Mouse (Mus musculus): Measurements from ENCODE around the gene Hacd1. TPM values are rescaled to one million over a fixed set of nuclear protein-coding genes. Genes with fewer than 3 reads are reported as not detected.

Hacd1 gene
- polyA plus RNA-seq, 1 experiment from 2014 or later: 97.6 TPM

- ATAC-seq (ENCODE audit: low FRiP score) (no peak), DNase-seq (ENCODE audit: low spot score) (no peak)
- Histone ChIP-seq H3K9me3 (ENCODE audit: control insufficient read depth, low read length) (no peaks in the 10 kb centered on the region), H3K27me3 (ENCODE audit: control insufficient read depth, insufficient read depth, low read length) (no peaks in the 10 kb centered on the region), H3K9ac (no peak overlapping the region), H3K4me3 (replicated peaks; ENCODE audit: low read length) (no peak overlapping the region), H3K4me2 (replicated peaks) (no peak overlapping the region), H3K36me3 (replicated peaks; ENCODE audit: control insufficient read depth, insufficient read depth) (no peaks in the 10 kb centered on the region), H3K27ac (no peak overlapping the region), H3K4me1 (replicated peaks; ENCODE audit: control insufficient read depth, insufficient read depth, low read length) (no peaks in the 10 kb centered on the region)
Measured at GRCm38 (mm10) chr2:13888568-13888967, 167.4 kb downstream of the Hacd1 start.

DNA sequence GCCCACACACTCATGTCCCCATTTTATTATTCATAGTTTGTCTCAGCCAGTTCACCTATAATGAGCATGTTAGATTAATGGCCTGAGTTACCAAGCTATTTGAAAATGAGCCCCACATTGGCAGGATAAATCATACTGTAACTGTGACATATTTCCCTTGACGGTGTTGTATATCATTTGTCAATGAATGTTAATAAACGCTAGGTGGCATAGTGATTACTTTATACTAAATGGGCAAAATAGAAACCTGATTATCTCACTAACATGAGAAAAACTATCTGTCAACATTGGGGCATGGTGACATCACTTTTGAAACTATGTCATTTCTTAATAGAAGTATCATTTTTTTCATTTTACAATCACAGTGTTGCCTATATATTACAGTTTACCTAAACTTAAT, 198.5 kb downstream of the Hacd1 start:
- Histone ChIP-seq H3K9ac (no peak overlapping the region), H3K4me3 (replicated peaks; ENCODE audit: low read length) (no peak overlapping the region), H3K4me1 (replicated peaks; ENCODE audit: control insufficient read depth, insufficient read depth, low read length) (no peaks in the 10 kb centered on the region), H3K36me3 (replicated peaks; ENCODE audit: control insufficient read depth, insufficient read depth) (no peaks in the 10 kb centered on the region), H3K27me3 (ENCODE audit: control insufficient read depth, insufficient read depth, low read length) (no peaks in the 10 kb centered on the region), H3K27ac (no peak overlapping the region), H3K4me2 (replicated peaks) (no peak overlapping the region), H3K9me3 (ENCODE audit: control insufficient read depth, low read length) (no peaks in the 10 kb centered on the region)
- DNase-seq (ENCODE audit: low spot score): no peak
- ATAC-seq (ENCODE audit: low FRiP score): no peak
- WGBS: 58% methylated on average over 2 of the region's 2 CpGs

GRCm38 (mm10) chr2:13855510-13855909, 200.4 kb downstream of the Hacd1 start:
- DNase-seq (ENCODE audit: low spot score) (no peak), ATAC-seq (ENCODE audit: low FRiP score) (no peak)
- no peaks in the 10 kb centered on the region for H3K27me3 ChIP-seq (ENCODE audit: control insufficient read depth, insufficient read depth, low read length)
- peaks cover 4% of the 10 kb centered on the region; the same call in 1 of the 2 replicates for H3K9me3 ChIP-seq (ENCODE audit: control insufficient read depth, low read length)
- H3K4me1 ChIP-seq (replicated peaks; ENCODE audit: control insufficient read depth, insufficient read depth, low read length): no peaks in the 10 kb centered on the region
- H3K4me2 ChIP-seq (replicated peaks): no peak overlapping the region
- H3K36me3 ChIP-seq (replicated peaks; ENCODE audit: control insufficient read depth, insufficient read depth): no peaks in the 10 kb centered on the region
- no peak overlapping the region for H3K27ac ChIP-seq
- WGBS: 68% methylated on average over 3 of the region's 3 CpGs
- H3K4me3 ChIP-seq (replicated peaks; ENCODE audit: low read length): no peak overlapping the region
- no peak overlapping the region for H3K9ac ChIP-seq

- DNase-seq (ENCODE audit: low spot score) (no peak), ATAC-seq (ENCODE audit: low FRiP score) (no peak)
- H3K4me2 ChIP-seq (replicated peaks): no peak overlapping the region
- no peak overlapping the region for H3K27ac ChIP-seq
- no peaks in the 10 kb centered on the region for H3K27me3 ChIP-seq (ENCODE audit: control insufficient read depth, insufficient read depth, low read length)
- WGBS: 90% methylated on average over 3 of the region's 3 CpGs
- H3K36me3 ChIP-seq (replicated peaks; ENCODE audit: control insufficient read depth, insufficient read depth): no peaks in the 10 kb centered on the region
- no peaks in the 10 kb centered on the region for H3K9me3 ChIP-seq (ENCODE audit: control insufficient read depth, low read length)
- no peaks in the 10 kb centered on the region for H3K4me1 ChIP-seq (replicated peaks; ENCODE audit: control insufficient read depth, insufficient read depth, low read length)
- no peak overlapping the region for H3K9ac ChIP-seq
- H3K4me3 ChIP-seq (replicated peaks; ENCODE audit: low read length): no peak overlapping the region
Measured at GRCm38 (mm10) chr2:13836310-13836709, 219.6 kb downstream of the Hacd1 start.

DNA sequence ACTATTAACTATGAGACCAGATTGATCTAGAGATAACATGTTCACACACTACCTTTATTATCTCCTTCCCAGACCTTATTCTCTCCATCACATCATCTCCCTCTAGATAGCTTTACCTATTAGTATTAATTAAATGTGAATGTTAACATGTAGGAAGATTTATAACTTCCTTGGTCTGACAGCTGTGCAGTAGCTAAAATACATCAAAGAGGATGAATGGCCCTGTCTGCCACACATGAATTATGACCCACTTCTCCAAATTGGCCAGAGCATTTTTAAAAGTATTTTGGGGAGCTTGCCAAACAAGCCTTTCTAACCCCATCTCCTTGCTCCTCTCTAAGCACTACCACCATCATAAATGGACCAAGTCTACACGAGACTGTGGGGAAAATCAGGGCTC, 220.9 kb downstream of the Hacd1 start:
- Histone ChIP-seq H3K9ac (no peak overlapping the region), H3K4me2 (replicated peaks) (no peak overlapping the region), H3K36me3 (replicated peaks; ENCODE audit: control insufficient read depth, insufficient read depth) (no peaks in the 10 kb centered on the region), H3K9me3 (ENCODE audit: control insufficient read depth, low read length) (no peaks in the 10 kb centered on the region), H3K27ac (no peak overlapping the region), H3K4me1 (replicated peaks; ENCODE audit: control insufficient read depth, insufficient read depth, low read length) (no peaks in the 10 kb centered on the region), H3K27me3 (ENCODE audit: control insufficient read depth, insufficient read depth, low read length) (no peaks in the 10 kb centered on the region), H3K4me3 (replicated peaks; ENCODE audit: low read length) (no peak overlapping the region)
- DNase-seq (ENCODE audit: low spot score) (no peak), ATAC-seq (ENCODE audit: low FRiP score) (no peak)
- 69% methylated on average over 1 of the region's 1 CpGs for WGBS

- Histone ChIP-seq H3K9me3 (ENCODE audit: control insufficient read depth, low read length) (no peaks in the 10 kb centered on the region), H3K27me3 (ENCODE audit: control insufficient read depth, insufficient read depth, low read length) (no peaks in the 10 kb centered on the region), H3K4me3 (replicated peaks; ENCODE audit: low read length) (no peak overlapping the region), H3K4me1 (replicated peaks; ENCODE audit: control insufficient read depth, insufficient read depth, low read length) (no peaks in the 10 kb centered on the region), H3K4me2 (replicated peaks) (no peak overlapping the region), H3K9ac (no peak overlapping the region), H3K36me3 (replicated peaks; ENCODE audit: control insufficient read depth, insufficient read depth) (no peaks in the 10 kb centered on the region), H3K27ac (no peak overlapping the region)
- DNase-seq (ENCODE audit: low spot score) (no peak), ATAC-seq (ENCODE audit: low FRiP score) (no peak)
- 80% methylated on average over 2 of the region's 2 CpGs for WGBS
Measured at GRCm38 (mm10) chr2:13816645-13817044, 239.3 kb downstream of the Hacd1 start.

DNA sequence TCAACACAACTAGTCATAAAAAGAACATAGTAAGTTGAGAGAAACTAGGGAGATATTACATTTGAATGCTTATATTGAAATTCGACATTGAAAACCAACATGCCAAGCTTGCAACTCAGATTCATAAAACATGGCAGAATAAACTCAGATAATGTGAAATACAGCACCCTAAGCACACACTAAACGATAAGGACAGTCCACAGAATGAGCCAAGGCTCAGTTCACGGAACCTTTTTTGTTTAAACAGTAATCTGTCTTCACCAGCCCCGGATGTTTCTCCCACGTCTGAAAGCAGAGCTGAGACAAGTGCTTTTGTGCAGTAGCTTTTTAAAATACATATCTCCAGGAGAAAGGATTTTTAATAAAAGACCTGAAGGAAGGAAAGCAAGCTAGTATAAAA, 247.3 kb downstream of the Hacd1 start:
- 71% methylated on average over 5 of the region's 5 CpGs for WGBS
- Histone ChIP-seq H3K4me3 (replicated peaks; ENCODE audit: low read length) (no peak overlapping the region), H3K4me1 (replicated peaks; ENCODE audit: control insufficient read depth, insufficient read depth, low read length) (no peaks in the 10 kb centered on the region), H3K27ac (no peak overlapping the region), H3K9me3 (ENCODE audit: control insufficient read depth, low read length) (no peaks in the 10 kb centered on the region), H3K9ac (no peak overlapping the region), H3K36me3 (replicated peaks; ENCODE audit: control insufficient read depth, insufficient read depth) (no peaks in the 10 kb centered on the region), H3K4me2 (replicated peaks) (no peak overlapping the region), H3K27me3 (ENCODE audit: control insufficient read depth, insufficient read depth, low read length) (no peaks in the 10 kb centered on the region)
- ATAC-seq (ENCODE audit: low FRiP score) (no peak), DNase-seq (ENCODE audit: low spot score) (no peak)

GRCm38 (mm10) chr2:13808008-13808407, 247.9 kb downstream of the Hacd1 start:
- DNase-seq (ENCODE audit: low spot score): no peak
- ATAC-seq (ENCODE audit: low FRiP score): no peak
- Histone ChIP-seq H3K27me3 (ENCODE audit: control insufficient read depth, insufficient read depth, low read length) (no peaks in the 10 kb centered on the region), H3K4me1 (replicated peaks; ENCODE audit: control insufficient read depth, insufficient read depth, low read length) (no peaks in the 10 kb centered on the region), H3K9ac (no peak overlapping the region), H3K9me3 (ENCODE audit: control insufficient read depth, low read length) (no peaks in the 10 kb centered on the region), H3K4me2 (replicated peaks) (no peak overlapping the region), H3K4me3 (replicated peaks; ENCODE audit: low read length) (no peak overlapping the region), H3K27ac (no peak overlapping the region), H3K36me3 (replicated peaks; ENCODE audit: control insufficient read depth, insufficient read depth) (no peaks in the 10 kb centered on the region)
- 72% methylated on average over 4 of the region's 4 CpGs for WGBS

GRCm38 (mm10) chr2:13806120-13806519, 249.8 kb downstream of the Hacd1 start:
- H3K4me3 ChIP-seq (replicated peaks; ENCODE audit: low read length): no peak overlapping the region
- H3K27ac ChIP-seq: no peak overlapping the region
- no peak overlapping the region for H3K4me2 ChIP-seq (replicated peaks)
- no peaks in the 10 kb centered on the region for H3K4me1 ChIP-seq (replicated peaks; ENCODE audit: control insufficient read depth, insufficient read depth, low read length)
- no peak for DNase-seq (ENCODE audit: low spot score)
- no peak overlapping the region for H3K9ac ChIP-seq
- no peaks in the 10 kb centered on the region for H3K27me3 ChIP-seq (ENCODE audit: control insufficient read depth, insufficient read depth, low read length)
- ATAC-seq (ENCODE audit: low FRiP score): no peak
- H3K36me3 ChIP-seq (replicated peaks; ENCODE audit: control insufficient read depth, insufficient read depth): no peaks in the 10 kb centered on the region
- 92% methylated on average over 3 of the region's 3 CpGs for WGBS
- no peaks in the 10 kb centered on the region for H3K9me3 ChIP-seq (ENCODE audit: control insufficient read depth, low read length)

DNA sequence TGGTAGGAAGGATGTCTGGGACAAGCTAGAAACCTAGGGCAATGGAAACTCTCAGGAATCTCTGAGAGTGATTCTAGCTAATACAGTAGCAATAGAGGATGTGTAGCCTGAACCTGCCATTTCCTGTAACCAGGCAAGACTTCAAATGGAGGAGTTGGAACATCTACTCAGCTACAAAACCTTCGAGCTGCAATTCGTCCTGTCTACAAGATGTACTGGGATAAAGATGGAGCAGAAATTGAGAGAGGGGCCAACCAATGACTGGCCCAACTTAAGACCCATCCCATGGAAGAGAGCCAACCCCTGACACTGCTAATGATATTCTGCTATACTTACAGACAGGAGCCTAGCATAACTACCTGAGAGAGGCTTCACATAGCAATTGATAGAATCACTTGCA, 255.3 kb downstream of the Hacd1 start:
- H3K27me3 ChIP-seq (ENCODE audit: control insufficient read depth, insufficient read depth, low read length): no peaks in the 10 kb centered on the region
- no peak for DNase-seq (ENCODE audit: low spot score)
- no peak overlapping the region for H3K9ac ChIP-seq
- H3K27ac ChIP-seq: no peak overlapping the region
- H3K4me2 ChIP-seq (replicated peaks): no peak overlapping the region
- H3K4me3 ChIP-seq (replicated peaks; ENCODE audit: low read length): no peak overlapping the region
- no peaks in the 10 kb centered on the region for H3K4me1 ChIP-seq (replicated peaks; ENCODE audit: control insufficient read depth, insufficient read depth, low read length)
- no peak for ATAC-seq (ENCODE audit: low FRiP score)
- H3K36me3 ChIP-seq (replicated peaks; ENCODE audit: control insufficient read depth, insufficient read depth): no peaks in the 10 kb centered on the region
- no peaks in the 10 kb centered on the region for H3K9me3 ChIP-seq (ENCODE audit: control insufficient read depth, low read length)
- 92% methylated on average over 2 of the region's 2 CpGs for WGBS

Measured in hindbrain, embryonic 14.5 days (tissue).